Mouse (Mus musculus) midbrain, postnatal 0 days (tissue): ENCODE data around the gene Afg1l. TPM values are rescaled to one million over a fixed set of nuclear protein-coding genes. Genes with fewer than 3 reads are reported as not detected.

Experiments
- ATAC-seq: fragments of 200-750 bp; cut with Nextera tagmentation; 2 replicates; pipeline ENCODE4 v1.8.0; 2017; ENCODE audit warnings: moderate number of reproducible peaks, mild to moderate bottlenecking, moderate TSS enrichment, moderate library complexity; ENCODE audit not compliant: low FRiP score
- DNase-seq: peaks from one replicate; pipeline ENCODE4 v3.0.0-alpha.2; 2015; ENCODE audit warnings: low spot score
- H3K27ac ChIP-seq: fragments of 300-500 bp; sonication (generic); 2 replicates; pipeline ENCODE4 v1.5.1; 2014; ENCODE audit warnings: low read depth, mild to moderate bottlenecking, low read length, mixed read lengths
- H3K27me3 ChIP-seq: fragments of 300-500 bp; sonication (generic); 2 replicates; pipeline ENCODE4 v1.6.1; 2014; ENCODE audit warnings: low read length, control low read depth, mixed read lengths; ENCODE audit not compliant: insufficient read depth
- H3K36me3 ChIP-seq: fragments of 300-500 bp; sonication (generic); 2 replicates; pipeline ENCODE4 v1.6.1; 2014; ENCODE audit warnings: low read length, control low read depth, mixed read lengths; ENCODE audit not compliant: insufficient read depth
- H3K4me1 ChIP-seq: fragments of 300-500 bp; sonication (generic); 2 replicates; pipeline ENCODE4 v1.6.1; 2014; ENCODE audit warnings: mild to moderate bottlenecking, control low read depth, antibody characterized with exemption, low read length, mixed read lengths; ENCODE audit not compliant: insufficient read depth
- H3K4me2 ChIP-seq: fragments of 300-500 bp; sonication (generic); 2 replicates; pipeline ENCODE4 v1.6.1; 2014; ENCODE audit warnings: low read depth, mild to moderate bottlenecking, low read length, mixed read lengths; ENCODE audit not compliant: poor library complexity, severe bottlenecking
- H3K4me3 ChIP-seq: fragments of 300-500 bp; sonication (generic); 2 replicates; pipeline ENCODE4 v1.5.1; 2014; ENCODE audit warnings: low read depth, mild to moderate bottlenecking, low read length, moderate library complexity
- H3K9ac ChIP-seq: fragments of 300-500 bp; sonication (generic); replicated peaks from 2 replicates; pipeline ENCODE4 v1.6.1; 2014; ENCODE audit warnings: mild to moderate bottlenecking, low read length, moderate library complexity, mixed read lengths; ENCODE audit not compliant: poor library complexity, severe bottlenecking
- H3K9me3 ChIP-seq: fragments of 300-500 bp; sonication (generic); 2 replicates; pipeline ENCODE4 v1.6.1; 2016; ENCODE audit warnings: low read length, control low read depth
- CTCF ChIP-seq: IDR thresholded peaks from 2 replicates; pipeline ENCODE4 v1.5.1; 2016; ENCODE audit warnings: antibody characterized with exemption, mild to moderate bottlenecking
- WGBS: fragments of 180-500 bp; shearing (Covaris S2); extraction: QIAGEN DNeasy Blood & Tissue Kit; methylation state at CpG from one replicate; pipeline ENCODE4 v1.1.7; 2014; 5-methylcytosine and 5-hydroxymethylcytosine counted together
- polyA plus RNA-seq: library from polyadenylated mRNA; unstranded; fragments of >200 nt; fragmentation: Nextera tagmentation; extraction: Ambion mirVana; gene quantifications from 2 replicates; pipeline ENCODE4 v1.2.1, GENCODE M21; 2015
- total RNA-seq: library from RNA; depleted of rRNA; stranded (reverse); fragments of >200 nt; gene quantifications from 2 replicates; pipeline ENCODE4 v1.2.3, GENCODE M21; 2014

Afg1l gene
- total and polyA plus RNA-seq, 2 experiments from 2014 or later: 5.8 to 8.5 TPM

DNA sequence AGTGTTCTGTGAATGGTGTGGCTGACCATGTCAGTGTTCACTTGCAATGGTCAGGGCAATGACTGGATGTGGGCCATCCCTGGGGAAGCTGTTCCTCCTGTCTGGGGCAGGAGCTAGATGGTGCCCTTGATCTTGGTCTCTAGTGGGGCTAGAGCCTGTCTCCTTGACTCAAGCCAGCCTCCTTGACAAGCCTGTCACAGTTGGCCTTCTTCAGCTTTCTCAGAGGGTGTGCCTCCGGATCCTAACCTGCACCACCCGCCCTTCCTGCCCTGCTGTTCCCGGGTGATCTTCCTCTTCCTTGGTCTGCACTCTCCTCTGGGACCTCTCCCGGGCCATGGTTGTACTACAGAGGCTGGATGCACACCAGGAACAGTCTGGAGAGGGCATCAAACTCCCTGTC, 177.6 kb downstream of the Afg1l start:
- no peaks in the 10 kb centered on the region for H3K4me1 ChIP-seq
- ATAC-seq: no peak
- no peak for DNase-seq
- no peak for TF ChIP-seq CTCF
- no peaks in the 10 kb centered on the region for H3K27me3 ChIP-seq
- H3K9me3 ChIP-seq: no peaks in the 10 kb centered on the region
- no peak overlapping the region for H3K9ac ChIP-seq
- H3K36me3 ChIP-seq: no peaks in the 10 kb centered on the region
- no peak overlapping the region for H3K27ac ChIP-seq
- H3K4me3 ChIP-seq: no peak overlapping the region
- H3K4me2 ChIP-seq: no peak overlapping the region
- WGBS: 74% methylated on average over 4 of the region's 4 CpGs

GRCm38 (mm10) chr10:42299967-42300366, 178.4 kb downstream of the Afg1l start:
- Histone ChIP-seq H3K9me3 (no peaks in the 10 kb centered on the region), H3K9ac (no peak overlapping the region), H3K36me3 (no peaks in the 10 kb centered on the region), H3K4me2 (no peak overlapping the region), H3K4me3 (no peak overlapping the region), H3K4me1 (no peaks in the 10 kb centered on the region), H3K27me3 (no peaks in the 10 kb centered on the region), H3K27ac (no peak overlapping the region)
- no peak for TF ChIP-seq CTCF
- ATAC-seq (no peak), DNase-seq (no peak)
- WGBS: 76% methylated on average over 7 of the region's 7 CpGs

GRCm38 (mm10) chr10:42299426-42299825, 178.9 kb downstream of the Afg1l start:
- no peaks in the 10 kb centered on the region for H3K27me3 ChIP-seq
- H3K9me3 ChIP-seq: no peaks in the 10 kb centered on the region
- H3K4me2 ChIP-seq: no peak overlapping the region
- no peak for TF ChIP-seq CTCF
- no peak overlapping the region for H3K9ac ChIP-seq
- H3K4me1 ChIP-seq: no peaks in the 10 kb centered on the region
- no peak for DNase-seq
- no peak overlapping the region for H3K27ac ChIP-seq
- no peaks in the 10 kb centered on the region for H3K36me3 ChIP-seq
- no peak overlapping the region for H3K4me3 ChIP-seq
- 83% methylated on average over 6 of the region's 6 CpGs for WGBS
- ATAC-seq: no peak

DNA sequence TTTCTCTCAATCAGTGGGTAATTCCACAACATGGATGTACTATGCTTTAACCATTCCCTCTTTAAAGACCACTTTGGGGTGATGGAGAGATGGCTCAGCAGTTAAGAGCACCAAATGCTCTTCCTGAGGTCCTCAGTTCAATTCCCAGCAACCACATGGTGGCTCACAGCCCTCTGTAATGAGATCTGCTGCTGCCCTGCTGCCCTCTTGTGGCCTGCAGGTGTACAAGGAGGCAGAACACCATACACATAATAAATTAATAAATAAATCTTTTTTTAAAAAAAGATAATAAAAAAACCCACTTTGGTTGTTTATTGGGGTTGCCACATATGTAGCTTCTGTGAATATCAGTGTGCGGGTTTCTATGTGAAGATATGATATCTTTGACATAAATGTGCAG, 180.4 kb downstream of the Afg1l start:
- no peak for ATAC-seq
- peak; percentile 40 for TF ChIP-seq CTCF

DNA sequence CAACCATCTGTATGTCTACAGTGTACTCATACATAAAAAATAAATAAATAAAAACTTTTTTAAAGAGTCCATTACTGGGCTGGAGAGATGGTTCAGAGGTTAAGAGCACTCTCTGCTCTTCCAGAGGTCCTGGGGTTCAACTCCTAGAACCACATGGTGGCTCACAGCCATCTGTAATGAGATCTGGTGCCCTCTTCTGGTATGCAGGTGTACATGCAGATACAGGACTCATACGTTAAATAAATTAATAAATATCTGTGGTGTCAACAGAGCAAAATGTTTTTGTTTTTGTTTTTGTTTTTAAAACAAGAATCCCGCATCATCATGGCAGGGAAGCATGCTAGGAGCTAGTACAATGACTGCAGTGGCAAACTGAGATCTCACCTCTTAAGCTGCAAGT, 181.3 kb downstream of the Afg1l start:
- 85% methylated on average over 2 of the region's 2 CpGs for WGBS
- H3K27ac ChIP-seq: no peak overlapping the region
- no peak overlapping the region for H3K4me3 ChIP-seq
- TF ChIP-seq CTCF: peak; percentile 50
- H3K36me3 ChIP-seq: no peaks in the 10 kb centered on the region
- no peaks in the 10 kb centered on the region for H3K9me3 ChIP-seq
- H3K4me2 ChIP-seq: no peak overlapping the region
- H3K4me1 ChIP-seq: no peaks in the 10 kb centered on the region
- no peaks in the 10 kb centered on the region for H3K27me3 ChIP-seq
- H3K9ac ChIP-seq: no peak overlapping the region
- ATAC-seq (no peak), DNase-seq (no peak)

More for the DNA sequence above, 180.4 kb downstream of the Afg1l start:
- H3K9ac ChIP-seq: no peak overlapping the region
- H3K4me3 ChIP-seq: no peak overlapping the region
- no peaks in the 10 kb centered on the region for H3K36me3 ChIP-seq
- no peaks in the 10 kb centered on the region for H3K27me3 ChIP-seq
- H3K4me1 ChIP-seq: no peaks in the 10 kb centered on the region
- H3K27ac ChIP-seq: no peak overlapping the region
- DNase-seq: no peak
- no peaks in the 10 kb centered on the region for H3K9me3 ChIP-seq
- 90% methylated on average over 1 of the region's 1 CpGs for WGBS
- no peak overlapping the region for H3K4me2 ChIP-seq

GRCm38 (mm10) chr10:42296559-42296958, 181.8 kb downstream of the Afg1l start:
- ATAC-seq: no peak
- 50% methylated on average over 4 of the region's 4 CpGs for WGBS
- Histone ChIP-seq H3K27ac (no peak overlapping the region), H3K9ac (no peak overlapping the region), H3K9me3 (no peaks in the 10 kb centered on the region), H3K36me3 (no peaks in the 10 kb centered on the region), H3K27me3 (no peaks in the 10 kb centered on the region), H3K4me1 (no peaks in the 10 kb centered on the region), H3K4me2 (no peak overlapping the region), H3K4me3 (no peak overlapping the region)
- no peak for DNase-seq
- no peak for TF ChIP-seq CTCF
